Mouse (Mus musculus) splenic B cell, adult 2 months (primary cell): ENCODE results near the gene Zfp984.
"Not testable (repeated sequence)": the region's sequence is repeated elsewhere in the genome, so short reads cannot be mapped to it uniquely, and the experiment has no call there.

Experiments
- DNase-seq: peaks from one replicate; pipeline ENCODE4 v3.0.0-alpha.2; 2011; ENCODE audit warnings: low read depth, low spot score
- H3K27me3 ChIP-seq: 2 replicates; pipeline ENCODE4 v1.6.1; 2012; ENCODE audit warnings: mild to moderate bottlenecking, low read length, moderate library complexity, mixed read lengths; ENCODE audit not compliant: control insufficient read depth, poor library complexity, insufficient read depth, severe bottlenecking
- H3K36me3 ChIP-seq: 2 replicates; pipeline ENCODE4 v1.6.1; 2012; ENCODE audit warnings: mild to moderate bottlenecking, low read length, moderate library complexity, mixed read lengths; ENCODE audit not compliant: control insufficient read depth, poor library complexity, insufficient read depth, severe bottlenecking

Gene Zfp984

DNA sequence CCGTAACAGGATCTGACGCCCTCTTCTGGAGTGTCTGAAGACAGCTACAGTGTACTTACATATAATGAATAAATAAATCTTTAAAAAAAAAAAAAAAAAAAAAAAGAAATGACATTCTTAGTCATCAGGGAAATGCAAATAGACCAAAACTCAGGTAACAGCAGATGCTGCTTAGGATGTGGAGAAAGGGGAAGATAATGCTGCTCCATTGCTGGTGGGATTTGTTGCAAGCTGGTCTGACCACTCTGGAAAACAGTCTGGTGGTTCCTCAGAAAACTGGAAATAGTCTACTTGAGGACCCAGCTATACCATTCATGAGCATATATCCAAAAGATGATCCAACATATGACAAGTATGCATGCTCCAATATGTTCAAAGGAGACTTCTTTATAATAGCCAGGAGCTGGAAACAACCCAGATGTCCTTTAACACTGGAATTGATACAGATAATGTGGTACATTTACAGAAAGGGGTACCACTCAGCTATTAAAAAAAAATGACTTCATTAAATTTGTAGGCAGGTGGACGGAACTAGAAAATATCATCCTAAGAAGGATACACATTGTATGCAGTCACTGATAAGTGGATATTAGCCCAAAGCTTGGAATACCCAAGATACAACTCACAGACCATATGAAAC, 15.4 kb downstream of the Zfp984 start:
- DNase-seq, H3K36me3 ChIP-seq, H3K27me3 ChIP-seq: not testable (repeated sequence)

DNA sequence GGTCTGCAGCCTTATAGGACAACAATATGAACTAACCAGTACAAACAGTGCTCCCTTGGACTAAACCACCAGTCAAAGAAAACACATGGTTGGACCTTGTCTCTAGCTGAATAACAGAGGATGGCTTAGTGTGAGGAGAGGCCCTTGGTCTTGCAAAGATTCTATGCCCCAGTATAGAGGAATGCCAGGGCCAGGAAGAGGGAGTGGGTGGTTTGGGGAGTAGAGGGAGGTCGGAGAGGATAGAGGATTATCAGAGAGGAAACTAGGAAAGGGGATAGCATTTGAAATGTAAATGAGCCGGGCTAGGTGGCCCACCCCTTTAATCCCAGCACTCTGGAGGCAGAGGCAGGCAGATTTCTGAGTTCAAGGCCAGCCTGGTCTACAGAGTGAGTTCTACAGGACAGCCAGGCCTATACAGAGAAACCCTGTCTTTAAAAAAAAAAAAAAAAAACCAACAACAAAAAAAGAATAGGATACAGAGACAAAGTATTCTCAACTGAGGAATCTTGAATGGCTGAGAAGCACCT, 16.1 kb downstream of the Zfp984 start:
- H3K27me3 ChIP-seq, DNase-seq, H3K36me3 ChIP-seq: not testable (repeated sequence)

GRCm38 (mm10) chr4:147791729-147792128, 17.9 kb downstream of the Zfp984 start:
- not testable (repeated sequence) for H3K36me3 ChIP-seq, DNase-seq, H3K27me3 ChIP-seq

- DNase-seq, result not testable (repeated sequence)
Observed at GRCm38 (mm10) chr4:147746255-147746654, 63.3 kb downstream of the Zfp984 start.

GRCm38 (mm10) chr4:147738636-147739369, 70.8 kb downstream of the Zfp984 start:
- peak; percentile 18 for DNase-seq
- H3K27me3 ChIP-seq, result not testable (repeated sequence)

More at GRCm38 (mm10) chr4:147746255-147746654, 63.3 kb downstream of the Zfp984 start:
- H3K27me3 ChIP-seq, H3K36me3 ChIP-seq: not testable (repeated sequence)

More at GRCm38 (mm10) chr4:147738636-147739369, 70.8 kb downstream of the Zfp984 start:
- not testable (repeated sequence) for H3K36me3 ChIP-seq
